Mouse (Mus musculus) lung, adult 2 months (tissue): ENCODE data around the gene Cox14.

Source experiments
- CTCF ChIP-seq: fragments of 200-500 bp; IDR thresholded peaks from 2 replicates; pipeline ENCODE4 v1.5.1; 2011; ENCODE audit warnings: mild to moderate bottlenecking, low read length, control low read depth; ENCODE audit not compliant: insufficient read depth
- POLR2A ChIP-seq: fragments of 200-500 bp; IDR thresholded peaks from 2 replicates; pipeline ENCODE4 v1.6.1; 2011; ENCODE audit warnings: low read depth, mild to moderate bottlenecking, control low read depth, low read length, borderline replicate concordance; ENCODE audit errors: extremely low read depth

GRCm38 (mm10) chr15:99768761-99769160 lies 43.3 kb downstream of the Cox14 start:
- no peak for TF ChIP-seq POLR2A
- TF ChIP-seq CTCF, result no peak
